Mouse (Mus musculus): ENCODE data around the gene Cxcr4.
A peak's percentile ranks its signal among the peaks of the same experiment; 100 is the strongest.

The Cxcr4 gene

DNA sequence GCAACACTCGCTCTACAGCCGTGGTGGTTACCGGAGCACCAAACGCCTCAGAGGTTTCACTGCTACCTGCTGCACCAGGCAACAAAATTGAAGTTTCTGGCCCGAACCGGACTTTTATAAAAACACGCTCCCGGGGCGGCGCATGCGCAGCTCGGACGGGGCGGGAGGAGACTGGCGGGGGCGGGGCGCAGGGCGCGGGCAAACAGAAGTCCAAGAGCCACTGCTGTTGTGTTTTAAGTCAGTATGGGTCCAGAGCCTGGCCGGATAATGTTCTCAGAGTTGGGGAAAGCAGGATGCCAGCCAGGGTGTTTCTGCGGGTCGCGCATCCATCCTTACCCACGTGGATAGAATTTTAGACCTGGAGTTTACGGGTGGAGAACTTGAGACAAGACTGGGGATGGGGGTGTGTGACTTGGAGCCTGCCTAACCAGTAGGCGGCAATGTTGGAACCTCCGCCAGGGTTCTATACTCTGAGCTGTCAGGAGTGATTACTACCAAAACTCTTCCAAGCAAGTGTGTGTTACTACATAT, at the start of gene Cxcr4:
TSS of gene Cxcr4 (minus strand) at position 83 of the 531 bp plus-strand sequence.
- peak; percentile 97 for DNase-seq

DNA sequence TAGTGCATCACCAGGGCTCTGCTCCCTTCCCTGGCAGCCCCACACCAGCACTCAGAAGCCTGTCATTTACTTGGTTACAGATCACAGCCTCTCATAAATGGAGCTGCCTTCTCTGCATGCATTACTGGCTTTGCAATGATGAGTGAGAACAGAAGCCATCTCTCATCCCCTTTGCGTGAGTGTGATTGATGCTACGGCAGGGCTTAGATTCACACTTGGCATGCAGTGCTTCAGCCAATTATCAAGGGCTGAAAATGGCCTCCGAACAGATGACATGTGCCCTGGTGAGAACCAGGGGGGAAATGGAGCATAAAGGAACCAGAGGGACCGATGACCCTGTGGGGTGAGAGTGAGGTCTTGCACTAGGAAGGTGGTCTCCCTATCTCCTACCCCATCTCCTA, 47.6 kb upstream of the Cxcr4 start:
- DNase-seq: no peak

DNA sequence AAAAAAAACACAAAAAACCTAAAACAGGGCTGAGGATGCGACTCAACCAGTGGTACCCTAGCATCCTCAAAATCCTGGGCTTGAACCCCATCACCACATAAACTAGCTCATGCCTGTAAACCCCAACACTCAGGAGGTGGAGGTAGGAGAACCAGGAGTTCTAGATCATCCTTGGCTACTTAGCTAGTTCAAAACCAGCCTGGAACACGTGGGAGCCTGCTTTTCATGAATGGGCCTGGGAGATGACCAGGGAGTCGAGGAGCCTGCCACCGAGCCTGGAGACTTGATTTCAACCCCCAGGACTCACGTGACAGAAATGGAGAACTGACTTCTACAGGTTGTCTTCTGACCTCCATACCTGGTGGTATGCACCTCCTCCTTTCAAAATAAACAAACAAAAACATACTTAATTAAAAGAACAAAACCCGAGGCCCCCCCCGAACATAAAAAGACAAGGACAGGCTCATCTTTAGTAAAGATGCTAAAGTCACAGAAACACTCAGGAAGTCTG, 45.2 kb upstream of the Cxcr4 start:
- DNase-seq: no peak

DNA sequence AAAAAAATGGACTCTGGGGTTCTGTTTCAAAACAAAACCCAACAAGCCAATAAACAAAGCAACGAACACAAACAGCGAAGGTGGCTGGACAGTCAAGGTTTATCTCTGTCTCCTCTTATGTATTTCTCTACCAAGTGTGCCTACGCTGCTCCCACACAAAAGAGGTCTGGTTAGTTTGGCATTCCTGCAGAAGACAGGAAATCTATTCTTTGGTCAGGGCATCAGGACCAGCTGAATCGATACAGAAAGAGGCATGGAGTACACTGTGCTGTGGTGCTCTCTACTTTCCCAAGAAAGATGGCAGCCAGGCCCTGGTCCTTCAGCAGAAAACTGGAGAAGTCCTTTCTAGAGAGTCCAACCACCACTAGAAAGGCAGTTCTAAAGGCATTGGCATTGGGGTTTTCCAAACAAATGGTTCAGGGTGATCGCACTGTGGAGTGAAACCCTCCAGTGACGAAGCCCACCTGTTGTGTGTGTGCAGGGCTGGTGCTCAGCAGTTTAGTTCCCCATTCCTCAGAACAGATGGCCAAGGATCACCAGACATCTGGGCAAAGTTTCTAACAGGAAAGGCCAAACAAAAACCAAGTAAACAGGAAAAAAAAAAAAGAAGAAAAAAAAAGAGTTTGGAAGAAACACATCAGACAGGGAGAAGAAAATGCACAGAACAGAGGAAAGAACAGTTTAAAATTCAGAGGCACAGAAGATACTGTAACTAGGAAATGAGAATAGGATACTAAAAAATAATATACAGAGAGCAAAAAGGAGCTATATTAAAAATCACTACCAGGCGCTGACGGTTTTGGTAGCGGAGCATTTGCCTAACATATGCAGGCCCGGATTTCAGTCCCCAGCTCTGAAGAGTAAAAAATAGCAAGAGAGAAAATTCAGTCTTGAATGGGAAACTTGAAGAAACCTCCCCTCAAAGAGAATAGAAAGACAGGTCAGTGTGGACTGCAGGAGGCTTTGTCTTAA, 44.5 kb upstream of the Cxcr4 start:
- DNase-seq: no peak

DNA sequence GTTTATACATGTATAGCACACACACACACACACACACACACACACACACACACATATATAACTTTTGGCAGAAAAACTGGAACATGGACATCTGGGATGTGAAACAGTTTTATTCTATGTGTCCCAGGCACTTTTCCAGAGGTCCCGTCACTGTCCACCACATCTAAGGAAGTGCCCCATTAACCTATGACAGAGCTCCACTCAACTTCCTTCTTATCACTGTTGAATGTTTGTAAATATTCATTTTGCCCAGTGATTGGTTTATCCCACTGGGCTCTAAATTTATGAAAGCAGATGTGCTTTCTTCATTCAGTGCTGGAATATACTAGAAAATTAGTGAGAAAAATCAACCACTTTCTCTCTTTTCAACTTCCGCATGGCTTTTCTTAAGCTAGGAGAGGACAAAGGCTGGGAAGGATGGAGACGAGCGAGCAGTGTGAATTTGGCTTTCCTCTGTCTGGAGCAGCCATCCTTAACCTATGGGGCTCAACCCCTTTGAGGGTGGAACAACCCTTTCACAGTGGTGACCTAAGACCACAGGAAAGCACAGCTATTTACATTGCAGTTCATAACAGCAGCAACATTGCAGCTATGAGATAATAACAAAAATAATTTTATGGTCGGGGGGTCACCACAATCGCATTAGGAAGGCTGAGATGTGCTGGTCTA, 41.8 kb upstream of the Cxcr4 start:
- DNase-seq: no peak

DNA sequence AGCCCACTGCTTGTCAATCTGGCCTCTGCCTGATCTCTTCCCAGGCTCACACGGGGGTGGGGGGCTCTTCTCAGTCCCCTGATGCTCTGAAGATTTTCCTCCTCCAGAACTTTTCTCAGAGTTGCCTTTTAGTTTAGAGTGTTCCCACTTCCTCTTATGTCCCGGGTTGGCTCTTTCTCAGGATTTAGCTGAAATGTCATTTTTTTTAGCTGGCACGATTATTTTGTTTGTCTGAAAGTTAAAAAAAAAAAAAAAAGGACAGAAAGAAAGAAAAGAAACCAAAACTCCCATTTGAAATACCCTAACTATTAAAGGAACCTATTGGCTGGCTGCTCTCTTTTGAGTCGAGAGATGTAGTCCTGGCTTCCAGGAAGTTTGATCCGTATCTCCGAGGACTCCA, 40.4 kb upstream of the Cxcr4 start:
- no peak for DNase-seq

DNA sequence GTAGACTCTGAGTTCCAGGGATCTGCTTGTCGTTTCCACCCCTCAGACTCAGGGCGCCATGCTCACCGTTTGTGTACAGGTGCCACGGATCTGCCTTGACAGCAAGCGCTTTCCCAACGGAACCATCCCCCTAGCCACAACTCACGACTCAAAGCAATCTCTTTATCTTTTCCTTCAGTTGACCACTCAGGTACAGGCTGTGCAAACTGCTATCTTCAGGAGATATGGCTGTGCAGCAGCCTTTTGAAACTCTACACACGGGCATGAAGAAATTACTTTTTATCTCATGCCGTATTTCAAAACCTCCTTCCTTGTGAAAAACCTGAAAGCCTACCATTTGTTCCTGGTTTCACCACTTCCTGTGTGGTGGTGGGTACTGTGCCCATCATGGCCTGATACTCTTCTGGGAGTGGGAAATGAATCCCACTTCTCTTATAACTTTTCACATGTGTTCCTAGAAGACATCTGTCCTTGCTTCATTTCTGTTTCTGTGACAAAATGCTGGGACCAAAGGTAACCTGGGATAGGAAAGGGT, 34.1 kb upstream of the Cxcr4 start:
- no peak for DNase-seq

DNA sequence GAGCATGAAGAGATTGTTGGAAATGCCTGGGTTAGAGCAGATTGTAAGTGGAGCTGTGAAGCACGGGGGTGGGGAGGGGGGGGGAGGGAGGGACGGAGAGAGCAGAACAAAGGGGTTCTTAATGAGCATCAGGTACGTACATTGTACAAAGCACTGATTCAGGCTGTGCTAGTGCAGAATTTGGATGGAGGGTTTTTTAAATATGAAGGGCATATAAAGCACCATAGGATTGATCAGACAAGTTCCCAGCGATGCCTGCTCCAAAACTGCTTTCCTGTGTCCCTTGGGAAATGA, 31.4 kb upstream of the Cxcr4 start:
- DNase-seq: no peak

DNA sequence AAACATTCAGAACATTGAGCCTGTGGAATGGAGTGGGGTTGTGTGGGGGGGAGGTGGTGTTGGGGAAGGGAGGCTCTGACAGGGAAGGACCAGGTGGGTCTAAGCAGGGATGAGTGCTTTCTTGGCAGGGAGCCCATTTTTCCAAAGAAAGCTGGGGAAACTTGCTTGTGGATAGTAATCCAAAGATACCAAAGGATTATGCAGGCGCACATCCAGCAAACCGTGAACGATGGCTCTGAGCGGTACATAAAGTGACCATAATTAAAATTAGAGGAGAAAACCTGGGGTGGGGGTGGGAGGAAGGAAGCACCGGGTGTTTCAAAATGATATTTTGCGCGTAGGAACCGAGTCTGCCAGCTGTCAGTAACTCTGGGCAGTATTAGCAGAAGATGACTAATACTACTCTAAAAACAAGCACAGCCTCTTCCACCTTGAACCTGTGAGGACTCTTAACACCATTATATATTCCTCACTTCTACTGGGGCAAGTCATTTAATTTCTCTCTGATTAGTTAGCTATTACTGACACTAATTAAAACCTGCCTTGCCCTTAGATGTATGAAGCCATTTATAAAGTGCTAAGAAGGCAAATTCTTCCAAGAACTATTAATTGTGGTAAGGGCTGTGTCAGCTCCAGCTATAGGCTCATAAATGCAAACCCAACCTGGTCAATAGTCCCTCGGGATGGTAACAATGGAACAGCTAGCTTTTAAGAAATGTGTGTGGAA, 30.9 kb upstream of the Cxcr4 start:
- no peak for DNase-seq

DNA sequence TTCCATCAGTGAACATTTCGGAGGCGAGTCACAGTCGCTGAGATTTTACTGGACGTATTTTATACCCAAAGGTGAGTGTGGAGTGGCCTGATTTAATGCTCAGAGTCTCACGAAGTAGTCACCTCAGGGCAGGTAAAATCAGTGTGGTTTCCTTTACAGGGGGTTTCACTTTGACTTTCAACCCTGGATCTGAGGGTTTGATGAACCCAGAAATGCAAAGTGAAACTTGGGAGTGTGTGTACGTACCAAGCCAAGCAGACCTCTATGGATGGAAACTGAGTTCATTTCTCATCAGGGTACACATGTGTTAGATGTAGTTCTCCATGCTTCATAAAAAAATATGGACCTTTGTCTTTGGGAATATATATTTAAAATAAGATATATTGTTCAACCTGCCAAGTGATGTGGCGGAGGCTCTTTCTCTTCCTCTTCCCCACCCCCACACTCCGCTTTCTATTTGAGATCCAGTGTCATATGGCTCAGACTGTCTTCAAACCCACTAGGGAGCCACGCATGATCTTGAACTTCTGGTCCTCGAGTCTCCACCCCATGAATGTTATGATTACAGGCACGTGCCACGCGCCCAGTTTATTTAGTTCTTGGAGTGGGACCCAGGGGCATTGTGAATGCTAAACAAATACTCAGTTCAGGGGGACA, 25.7 kb upstream of the Cxcr4 start:
- DNase-seq: no peak

DNA sequence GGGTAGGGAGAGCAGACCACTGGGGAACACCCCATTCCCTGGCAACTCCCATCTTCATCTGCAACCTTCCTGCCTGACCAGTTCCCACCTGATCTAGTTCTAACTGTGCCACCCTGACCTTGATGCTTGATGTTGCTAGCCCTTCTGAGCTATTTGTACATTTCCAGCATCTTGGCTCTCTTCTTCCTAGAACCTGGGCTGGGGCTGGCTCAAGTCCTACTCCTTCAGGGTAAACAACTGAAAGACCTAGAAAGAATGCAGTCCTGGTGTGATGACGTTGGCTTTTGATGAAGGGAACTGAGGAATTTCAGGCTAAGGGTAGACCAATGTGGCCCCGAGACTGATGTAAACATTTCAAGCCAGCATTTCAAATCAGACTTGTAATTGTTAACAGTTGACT, 24.5 kb upstream of the Cxcr4 start:
- no peak for DNase-seq

DNA sequence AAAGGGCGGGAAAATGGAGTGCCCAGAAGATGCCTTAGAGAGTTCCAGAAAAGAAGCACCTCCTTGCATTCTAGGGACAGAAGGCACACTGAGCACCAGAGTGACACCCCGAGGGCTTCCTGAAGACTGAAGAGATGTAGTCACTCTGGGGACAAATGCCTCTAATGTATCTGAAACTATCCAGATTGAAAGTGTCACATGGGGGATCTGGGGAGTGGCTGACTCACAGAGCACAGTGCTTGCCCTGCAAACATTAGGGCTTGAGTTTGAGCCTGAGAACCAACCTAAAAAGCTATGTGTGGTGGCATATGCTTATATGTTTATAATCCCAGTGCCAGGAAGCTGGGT, 23.3 kb upstream of the Cxcr4 start:
- no peak for DNase-seq

DNA sequence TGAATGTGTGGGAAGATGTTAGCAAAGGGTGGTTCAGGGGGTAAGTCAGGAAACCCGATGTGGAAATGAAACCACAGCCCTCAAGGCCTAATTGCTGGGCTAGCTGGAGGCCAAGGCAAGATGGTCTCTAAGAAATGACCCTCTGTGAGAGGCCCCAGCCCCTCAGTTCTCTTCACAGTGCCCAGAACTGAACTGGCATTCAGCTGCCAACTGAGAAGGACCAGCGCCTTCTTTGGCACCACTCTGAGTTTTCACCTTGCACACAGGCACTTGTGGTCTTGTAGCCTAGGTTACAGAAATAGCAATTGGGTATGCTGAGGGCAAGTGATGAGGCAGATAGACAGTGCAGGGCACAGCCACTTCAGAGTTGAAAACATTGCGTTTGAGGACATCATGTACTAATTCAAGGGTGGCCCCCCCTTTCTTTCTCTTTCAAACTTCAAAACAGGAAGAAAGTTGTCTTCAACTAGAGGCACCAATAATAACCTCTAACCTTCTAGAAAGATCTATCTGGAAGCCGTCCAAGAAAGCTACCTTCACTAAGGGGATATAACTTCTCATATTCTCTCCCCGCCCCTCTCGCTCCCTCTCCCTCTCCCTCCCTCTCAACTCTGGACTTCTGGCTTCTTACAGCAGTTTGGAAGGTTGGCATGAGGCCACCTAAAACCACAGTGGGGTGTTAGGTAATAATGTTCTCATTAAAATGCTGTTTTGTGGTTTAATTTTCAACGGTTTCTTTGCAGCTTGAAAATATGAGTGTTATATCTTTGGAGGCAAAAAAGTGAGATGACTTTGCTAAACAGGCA, 22.8 kb upstream of the Cxcr4 start:
- peak; percentile 52 for DNase-seq

DNA sequence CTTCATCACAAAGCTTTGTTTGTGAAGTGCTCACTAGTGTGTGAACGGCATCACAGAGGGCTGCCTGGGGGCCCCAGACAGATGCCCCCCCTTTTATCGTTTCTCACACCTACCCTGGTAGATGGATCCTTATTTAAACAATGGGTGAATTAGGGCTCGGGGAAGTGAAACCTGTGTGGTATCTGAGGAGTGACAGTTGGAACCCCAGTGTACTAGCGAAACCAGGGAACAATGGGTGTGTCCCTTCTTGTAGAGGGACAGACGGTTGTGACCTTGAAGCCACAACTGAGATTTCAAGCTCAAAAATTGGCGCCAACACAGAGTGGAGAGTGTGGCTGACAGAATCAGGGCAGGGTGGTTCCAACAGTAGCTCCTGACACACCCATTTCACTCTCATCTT, 16.0 kb upstream of the Cxcr4 start:
- no peak for DNase-seq

DNA sequence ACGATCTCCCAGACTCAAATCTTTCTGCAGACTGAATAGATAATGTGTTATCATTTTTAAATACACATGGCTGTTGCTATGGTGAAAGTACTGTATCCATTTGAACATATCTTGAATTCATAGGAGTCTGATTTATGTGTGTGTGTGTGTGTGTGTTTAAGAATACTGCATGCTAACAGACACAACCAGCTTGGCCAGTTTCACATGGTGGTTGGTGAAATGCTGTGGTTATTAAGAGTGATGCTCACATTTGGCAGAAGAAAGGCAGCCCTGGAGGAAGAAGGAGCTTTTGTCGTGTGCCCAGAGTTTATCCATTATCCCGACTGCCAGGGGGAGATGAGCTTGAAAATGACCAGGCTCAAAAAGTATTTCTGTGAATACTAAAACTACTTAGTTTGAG, 15.3 kb upstream of the Cxcr4 start:
- no peak for DNase-seq

DNA sequence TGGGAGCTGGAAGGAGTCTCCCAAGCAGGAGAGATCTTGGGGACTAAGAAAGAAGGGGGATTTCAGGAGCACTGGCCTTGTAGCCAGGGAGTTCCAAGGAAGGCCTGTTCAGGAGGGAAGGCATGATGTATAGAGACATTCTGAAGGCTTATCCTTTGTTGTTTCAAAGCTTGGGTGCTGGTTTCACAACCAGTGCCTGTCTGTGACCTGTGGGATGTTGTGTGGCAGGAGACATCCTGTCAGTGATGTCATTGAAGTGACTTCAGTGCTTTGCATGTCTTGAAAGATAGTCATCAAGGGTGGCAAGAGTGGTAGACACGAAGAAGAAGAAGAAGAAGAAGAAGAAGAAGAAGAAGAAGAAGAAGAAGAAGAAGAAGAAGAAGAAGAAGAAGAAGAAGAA, 13.7 kb upstream of the Cxcr4 start:
- no peak for DNase-seq

DNA sequence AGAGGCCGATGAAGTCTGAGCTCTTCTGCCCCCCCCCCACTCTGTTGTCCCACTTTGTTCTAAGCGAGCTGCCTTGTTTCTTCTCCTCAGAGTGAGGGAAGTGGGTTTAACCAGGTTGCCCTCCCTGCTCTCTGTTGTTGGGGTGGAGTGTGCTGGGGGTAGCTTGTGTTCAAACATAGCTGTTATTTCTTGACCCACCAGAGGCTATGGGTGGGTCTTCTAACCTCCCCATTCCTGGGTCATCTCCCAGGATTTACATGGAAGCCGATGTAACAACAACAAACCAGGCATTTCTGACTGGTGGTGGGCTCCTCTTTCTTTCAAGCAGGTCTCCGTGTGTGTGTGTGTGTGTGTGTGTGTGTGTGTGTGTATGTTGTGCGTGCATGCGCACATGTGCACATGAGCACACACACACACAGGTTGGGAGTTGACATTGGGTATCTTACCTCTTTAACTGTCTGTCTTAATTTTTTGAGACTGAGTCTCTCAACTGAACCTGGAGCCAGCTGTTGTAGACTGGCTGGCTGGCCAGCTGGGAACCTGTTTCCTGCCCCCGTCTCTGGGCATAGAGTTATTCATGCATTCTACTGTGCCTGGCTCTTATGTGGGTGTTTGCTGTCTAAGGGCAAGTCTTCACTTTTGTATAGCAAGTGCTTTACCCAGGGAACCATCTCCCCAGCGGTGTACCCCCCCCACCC, 10.7 kb upstream of the Cxcr4 start:
- peak; percentile 72 for DNase-seq

DNA sequence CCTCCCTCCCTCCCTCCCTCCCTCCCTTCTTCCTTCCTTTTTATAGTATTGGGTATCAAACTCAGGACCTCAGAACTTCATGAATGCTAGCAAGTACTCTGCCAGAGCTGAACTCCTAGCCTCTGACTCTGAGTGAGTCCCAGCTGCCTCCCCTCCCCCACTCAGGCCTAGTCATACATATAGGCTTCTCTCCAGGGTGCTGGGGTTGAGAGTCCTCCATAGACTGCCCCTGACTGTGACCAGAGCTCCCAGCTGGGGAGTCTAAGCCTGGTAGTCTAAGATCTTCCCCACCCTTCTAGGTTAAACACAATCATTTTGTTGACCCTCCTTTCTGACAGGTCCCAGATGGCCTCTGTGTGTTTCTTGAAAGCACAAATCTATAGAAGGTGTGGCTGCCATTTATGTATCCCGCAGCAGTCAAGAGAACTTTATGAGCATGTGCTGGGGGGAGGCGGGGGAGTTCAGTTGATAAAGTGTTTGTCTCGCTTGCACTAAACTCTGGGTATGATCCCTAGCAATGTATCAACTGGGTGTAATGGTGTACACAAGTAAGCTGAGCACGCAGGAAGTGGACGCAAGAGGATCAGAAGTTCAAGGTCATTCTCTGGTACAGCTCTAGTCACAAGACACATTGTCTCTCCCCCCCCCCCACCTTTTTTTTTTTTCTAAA, 10.1 kb upstream of the Cxcr4 start:
- DNase-seq: peak; percentile 80

DNA sequence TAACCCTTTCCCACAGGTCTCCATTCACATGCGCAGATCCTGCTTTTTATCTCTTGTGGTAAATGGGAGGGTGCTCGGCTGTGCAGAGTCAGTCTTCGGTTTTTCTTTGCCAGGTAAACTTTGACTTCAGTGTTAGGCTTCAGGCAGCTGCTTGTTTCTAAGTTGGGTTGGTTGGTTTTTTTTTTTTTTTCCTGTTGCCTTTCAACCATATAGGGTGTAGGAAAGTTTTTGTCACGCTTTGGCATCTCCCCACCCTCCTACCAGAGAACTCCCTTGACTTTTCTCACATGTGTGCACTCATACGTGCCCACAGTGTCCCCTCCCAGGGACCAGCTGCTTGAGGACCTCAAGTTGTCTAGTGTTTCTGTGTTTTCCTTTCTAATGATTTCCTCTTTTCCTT, 9.2 kb upstream of the Cxcr4 start:
- peak; percentile 52 for DNase-seq

DNA sequence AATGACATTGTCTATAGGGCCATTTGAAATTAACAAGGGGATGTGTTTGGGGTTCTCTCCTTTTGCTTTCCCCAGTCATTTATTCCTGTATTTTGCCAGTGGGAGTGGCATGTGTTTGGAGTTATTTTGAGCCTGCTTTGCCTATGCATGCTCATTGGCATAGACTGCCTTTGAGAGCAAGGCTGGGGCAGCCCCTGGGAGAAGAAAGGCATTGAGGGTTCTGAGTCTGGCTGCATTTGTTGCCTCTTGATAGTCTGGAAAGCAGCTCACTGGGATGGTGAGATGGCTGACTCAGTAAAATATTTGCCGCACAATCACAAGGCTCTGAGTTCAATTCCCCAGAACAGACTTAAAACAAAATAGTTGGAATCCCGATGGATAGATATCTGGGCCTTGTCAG, 8.5 kb upstream of the Cxcr4 start:
- DNase-seq: no peak

Measured in thymus, postnatal 25 days (tissue).